Mouse (Mus musculus) telencephalon, adult 2 months (tissue): Measurements from ENCODE around the gene Notch2.

ENCODE experiments used
- DNase-seq: peaks from one replicate; pipeline ENCODE4 v3.0.0-alpha.2; 2011; ENCODE audit warnings: low read depth, low spot score

Notch2 gene

GRCm38 (mm10) chr3:98013401-98014281 lies at the start of gene Notch2:
Gene Notch2 (plus strand): TSS chr3:98013527.
- DNase-seq, result peak; percentile 83

GRCm38 (mm10) chr3:97964878-97965353 lies 48.4 kb upstream of the Notch2 start:
- DNase-seq, result no peak

- DNase-seq, result no peak
These were observed 45.7 kb upstream of the Notch2 start for GRCm38 (mm10) chr3:97967627-97968026.

GRCm38 (mm10) chr3:97968191-97968590 lies 45.1 kb upstream of the Notch2 start:
- DNase-seq, result no peak

- DNase-seq, result no peak
These were observed 44.3 kb upstream of the Notch2 start for GRCm38 (mm10) chr3:97969019-97969418.

GRCm38 (mm10) chr3:97971117-97971516 lies 42.2 kb upstream of the Notch2 start:
- DNase-seq, result no peak

- DNase-seq, result no peak
These were observed 41.1 kb upstream of the Notch2 start for GRCm38 (mm10) chr3:97972200-97972599.

- DNase-seq, result no peak
These were observed 40.6 kb upstream of the Notch2 start for GRCm38 (mm10) chr3:97972707-97973106.

- DNase-seq, result no peak
These were observed 40.0 kb upstream of the Notch2 start for GRCm38 (mm10) chr3:97973306-97973705.

- DNase-seq, result no peak
These were observed 39.0 kb upstream of the Notch2 start for GRCm38 (mm10) chr3:97974197-97974770.

GRCm38 (mm10) chr3:97976706-97977105 lies 36.6 kb upstream of the Notch2 start:
- no peak for DNase-seq

GRCm38 (mm10) chr3:97978710-97979109 lies 34.6 kb upstream of the Notch2 start:
- no peak for DNase-seq

- DNase-seq, result no peak
These were observed 32.5 kb upstream of the Notch2 start for GRCm38 (mm10) chr3:97980683-97981327.

GRCm38 (mm10) chr3:97981376-97981906 lies 31.9 kb upstream of the Notch2 start:
- no peak for DNase-seq

- no peak for DNase-seq
These were observed 28.3 kb upstream of the Notch2 start for GRCm38 (mm10) chr3:97984870-97985506.

- no peak for DNase-seq
These were observed 27.6 kb upstream of the Notch2 start for GRCm38 (mm10) chr3:97985691-97986090.

GRCm38 (mm10) chr3:97987153-97987552 lies 26.2 kb upstream of the Notch2 start:
- no peak for DNase-seq

GRCm38 (mm10) chr3:97988756-97989155 lies 24.6 kb upstream of the Notch2 start:
- DNase-seq, result no peak

- DNase-seq, result no peak
These were observed 22.8 kb upstream of the Notch2 start for GRCm38 (mm10) chr3:97990576-97990975.

GRCm38 (mm10) chr3:97992289-97992688 lies 21.0 kb upstream of the Notch2 start:
- no peak for DNase-seq

- DNase-seq, result no peak
These were observed 20.1 kb upstream of the Notch2 start for GRCm38 (mm10) chr3:97993196-97993595.
